Mouse (Mus musculus): ENCODE measurements around the gene Vrk2. TPM values are rescaled to one million over a fixed set of nuclear protein-coding genes. Genes with fewer than 3 reads are reported as not detected.

The Vrk2 gene
- polyA plus RNA-seq, 1 experiment, result 15.0 TPM

GRCm38 (mm10) chr11:26594487-26594886 lies 688 bp upstream of the Vrk2 start:
- Histone ChIP-seq H3K4me1 (ENCODE audit: control insufficient read depth, insufficient read depth, insufficient read length, low read length) (no peaks in the 10 kb centered on the region; the same call in 1 of the 2 replicates), H3K4me3 (ENCODE audit: insufficient read depth, low read depth, low read length) (no peak overlapping the region), H3K27ac (replicated peaks; ENCODE audit: low read depth, low read length) (no peak overlapping the region)

GRCm38 (mm10) chr11:26592395-26593053 lies 1.3 kb downstream of the Vrk2 start:
- H3K4me3 ChIP-seq (ENCODE audit: insufficient read depth, low read depth, low read length), result peak overlapping the region; percentile 79
- H3K27ac ChIP-seq (replicated peaks; ENCODE audit: low read depth, low read length), result peak overlapping the region; percentile 13; the same call in 1 of the 2 replicates
- no peaks in the 10 kb centered on the region; the same call in 1 of the 2 replicates for H3K4me1 ChIP-seq (ENCODE audit: control insufficient read depth, insufficient read depth, insufficient read length, low read length)

GRCm38 (mm10) chr11:26587184-26587524 lies 6.6 kb downstream of the Vrk2 start:
- Histone ChIP-seq H3K4me1 (ENCODE audit: control insufficient read depth, insufficient read depth, insufficient read length, low read length) (no peaks in the 10 kb centered on the region), H3K27ac (replicated peaks; ENCODE audit: low read depth, low read length) (no peak overlapping the region), H3K4me3 (ENCODE audit: insufficient read depth, low read depth, low read length) (no peak overlapping the region)

- Histone ChIP-seq H3K27ac (replicated peaks; ENCODE audit: low read depth, low read length) (no peak overlapping the region), H3K4me3 (ENCODE audit: insufficient read depth, low read depth, low read length) (no peak overlapping the region), H3K4me1 (ENCODE audit: control insufficient read depth, insufficient read depth, insufficient read length, low read length) (no peaks in the 10 kb centered on the region)
Observed at GRCm38 (mm10) chr11:26586367-26587183, 7.2 kb downstream of the Vrk2 start.

- Histone ChIP-seq H3K4me1 (ENCODE audit: control insufficient read depth, insufficient read depth, insufficient read length, low read length) (no peaks in the 10 kb centered on the region), H3K4me3 (ENCODE audit: insufficient read depth, low read depth, low read length) (no peak overlapping the region), H3K27ac (replicated peaks; ENCODE audit: low read depth, low read length) (no peak overlapping the region)
Observed at GRCm38 (mm10) chr11:26585409-26586366, 8.1 kb downstream of the Vrk2 start.

- Histone ChIP-seq H3K27ac (replicated peaks; ENCODE audit: low read depth, low read length) (no peak overlapping the region), H3K4me3 (ENCODE audit: insufficient read depth, low read depth, low read length) (no peak overlapping the region), H3K4me1 (ENCODE audit: control insufficient read depth, insufficient read depth, insufficient read length, low read length) (no peaks in the 10 kb centered on the region)
Observed at GRCm38 (mm10) chr11:26551551-26551950, 42.2 kb downstream of the Vrk2 start.

GRCm38 (mm10) chr11:26537816-26538215 lies 56.0 kb downstream of the Vrk2 start:
- Histone ChIP-seq H3K4me1 (ENCODE audit: control insufficient read depth, insufficient read depth, insufficient read length, low read length) (no peaks in the 10 kb centered on the region), H3K4me3 (ENCODE audit: insufficient read depth, low read depth, low read length) (no peak overlapping the region), H3K27ac (replicated peaks; ENCODE audit: low read depth, low read length) (no peak overlapping the region)

- Histone ChIP-seq H3K27ac (replicated peaks; ENCODE audit: low read depth, low read length) (no peak overlapping the region), H3K4me1 (ENCODE audit: control insufficient read depth, insufficient read depth, insufficient read length, low read length) (no peaks in the 10 kb centered on the region), H3K4me3 (ENCODE audit: insufficient read depth, low read depth, low read length) (no peak overlapping the region)
Observed at GRCm38 (mm10) chr11:26533828-26534119, 60.0 kb downstream of the Vrk2 start.

- H3K4me3 ChIP-seq (ENCODE audit: insufficient read depth, low read depth, low read length), result no peak overlapping the region
- H3K27ac ChIP-seq (replicated peaks; ENCODE audit: low read depth, low read length), result no peak overlapping the region
- no peaks in the 10 kb centered on the region for H3K4me1 ChIP-seq (ENCODE audit: control insufficient read depth, insufficient read depth, insufficient read length, low read length)
Observed at GRCm38 (mm10) chr11:26532994-26533827, 60.6 kb downstream of the Vrk2 start.

- no peak overlapping the region for H3K27ac ChIP-seq (replicated peaks; ENCODE audit: low read depth, low read length)
- no peak overlapping the region for H3K4me3 ChIP-seq (ENCODE audit: insufficient read depth, low read depth, low read length)
- no peaks in the 10 kb centered on the region for H3K4me1 ChIP-seq (ENCODE audit: control insufficient read depth, insufficient read depth, insufficient read length, low read length)
Observed at GRCm38 (mm10) chr11:26526861-26527260, 66.9 kb downstream of the Vrk2 start.

GRCm38 (mm10) chr11:26518991-26519390 lies 74.8 kb downstream of the Vrk2 start:
- no peaks in the 10 kb centered on the region for H3K4me1 ChIP-seq (ENCODE audit: control insufficient read depth, insufficient read depth, insufficient read length, low read length)
- H3K27ac ChIP-seq (replicated peaks; ENCODE audit: low read depth, low read length), result no peak overlapping the region
- H3K4me3 ChIP-seq (ENCODE audit: insufficient read depth, low read depth, low read length), result no peak overlapping the region

- no peak overlapping the region for H3K4me3 ChIP-seq (ENCODE audit: insufficient read depth, low read depth, low read length)
- no peak overlapping the region for H3K27ac ChIP-seq (replicated peaks; ENCODE audit: low read depth, low read length)
- H3K4me1 ChIP-seq (ENCODE audit: control insufficient read depth, insufficient read depth, insufficient read length, low read length), result no peaks in the 10 kb centered on the region
Observed at GRCm38 (mm10) chr11:26516086-26516485, 77.7 kb downstream of the Vrk2 start.

- H3K4me1 ChIP-seq (ENCODE audit: control insufficient read depth, insufficient read depth, insufficient read length, low read length), result no peaks in the 10 kb centered on the region
- no peak overlapping the region for H3K27ac ChIP-seq (replicated peaks; ENCODE audit: low read depth, low read length)
- H3K4me3 ChIP-seq (ENCODE audit: insufficient read depth, low read depth, low read length), result no peak overlapping the region
Observed at GRCm38 (mm10) chr11:26513683-26514082, 80.1 kb downstream of the Vrk2 start.

- Histone ChIP-seq H3K4me3 (ENCODE audit: insufficient read depth, low read depth, low read length) (no peak overlapping the region), H3K4me1 (ENCODE audit: control insufficient read depth, insufficient read depth, insufficient read length, low read length) (no peaks in the 10 kb centered on the region), H3K27ac (replicated peaks; ENCODE audit: low read depth, low read length) (no peak overlapping the region)
Observed at GRCm38 (mm10) chr11:26495951-26496350, 97.8 kb downstream of the Vrk2 start.

All from brown adipose tissue, adult 24 weeks (tissue).